Mouse (Mus musculus) layer of hippocampus, adult 9-11 months (tissue): ENCODE data around the gene Tprg.

ENCODE experiments used
- DNase-seq: peaks from one replicate; pipeline ENCODE4 v3.0.0; 2022

Tprg gene

DNA sequence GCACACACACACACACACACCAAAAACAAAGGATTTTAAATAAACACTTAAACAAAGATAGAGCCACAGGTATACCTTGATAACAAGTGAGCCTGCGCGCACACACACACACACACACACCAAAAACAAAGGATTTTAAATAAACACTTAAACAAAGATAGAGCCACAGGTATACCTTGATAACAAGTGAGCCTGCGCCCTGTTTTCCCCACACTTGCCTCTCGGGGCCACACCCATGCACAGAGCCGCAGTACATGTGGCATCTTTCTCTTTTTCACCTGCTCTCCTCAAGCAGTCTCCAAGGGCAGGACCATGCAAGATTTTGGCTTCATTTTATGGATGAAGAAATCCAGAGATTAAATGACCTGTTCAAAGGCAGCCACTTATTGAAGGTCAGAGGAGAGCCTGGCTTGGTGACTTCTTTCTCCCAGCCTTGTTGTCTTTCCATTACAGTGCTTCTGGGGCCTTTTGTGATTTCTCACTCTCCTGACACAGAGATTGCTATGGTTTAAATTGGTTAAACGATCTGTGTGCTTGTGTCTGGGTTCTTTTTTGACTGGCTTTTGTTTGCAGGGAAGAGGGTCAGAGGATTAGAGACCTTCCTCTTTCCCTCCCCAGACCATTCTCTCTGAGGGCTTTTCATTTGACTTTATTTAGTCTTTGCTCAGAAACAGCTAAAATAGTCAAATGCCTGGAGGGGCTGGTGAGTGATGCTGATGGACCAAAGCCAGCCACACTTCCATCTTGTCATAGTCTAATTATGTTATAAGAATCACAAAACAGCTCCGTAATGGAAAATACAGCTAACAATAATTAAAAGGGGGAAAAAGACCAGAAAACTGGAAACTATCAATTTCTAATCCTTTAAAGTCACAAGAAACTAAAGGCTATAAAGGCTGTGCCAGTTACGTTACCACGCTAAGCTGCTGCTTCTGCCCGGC, 46.9 kb downstream of the Tprg start:
- DNase-seq, result no peak

GRCm38 (mm10) chr16:25335058-25335703, 48.6 kb downstream of the Tprg start:
- no peak for DNase-seq

DNA sequence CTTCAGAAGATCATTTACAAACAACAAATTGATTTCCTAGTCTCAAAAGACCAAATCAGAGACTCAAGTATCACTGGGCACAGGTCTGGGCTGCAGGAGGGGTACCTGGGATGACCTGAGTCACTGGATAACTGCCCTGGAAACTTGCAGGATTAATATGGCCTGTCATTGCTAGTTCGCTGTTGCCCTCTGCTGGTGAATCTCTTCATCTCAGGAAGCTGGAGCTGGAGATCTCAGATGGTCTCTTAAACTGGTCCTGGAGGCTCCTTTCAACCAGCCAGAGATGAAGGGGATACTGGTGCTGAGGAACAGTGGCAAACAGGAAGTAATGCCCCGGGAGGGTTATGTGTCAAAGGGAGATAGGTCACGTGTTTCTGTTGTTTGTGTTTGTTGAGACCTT, 63.0 kb downstream of the Tprg start:
- DNase-seq, result peak; percentile 39

GRCm38 (mm10) chr16:25367834-25368233, 81.2 kb downstream of the Tprg start:
- no peak for DNase-seq

GRCm38 (mm10) chr16:25369984-25370412, 83.4 kb downstream of the Tprg start:
- no peak for DNase-seq

- no peak for DNase-seq
Measured at GRCm38 (mm10) chr16:25374121-25374520, 87.5 kb downstream of the Tprg start.

DNA sequence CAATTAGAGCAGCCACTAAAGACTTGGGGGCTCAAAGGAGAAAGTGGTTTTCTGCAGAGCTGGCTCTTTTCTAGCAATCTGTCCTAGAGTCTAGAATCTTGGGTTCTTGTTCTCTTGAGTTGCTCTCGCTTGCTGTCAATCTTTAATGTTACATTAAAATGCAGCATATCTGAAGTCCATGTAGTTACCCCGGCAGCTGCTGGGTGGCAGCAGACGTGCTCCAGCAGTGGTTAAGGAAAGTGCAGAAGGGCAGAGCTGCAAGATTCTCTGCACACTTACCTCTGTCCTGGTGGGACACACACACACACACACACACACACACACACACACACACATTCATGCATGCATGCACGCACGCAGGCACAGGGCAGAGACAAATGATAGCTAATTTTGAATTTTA, 88.2 kb downstream of the Tprg start:
- no peak for DNase-seq

- DNase-seq, result peak; percentile 67
Measured at GRCm38 (mm10) chr16:25376720-25377373, 90.2 kb downstream of the Tprg start.

DNA sequence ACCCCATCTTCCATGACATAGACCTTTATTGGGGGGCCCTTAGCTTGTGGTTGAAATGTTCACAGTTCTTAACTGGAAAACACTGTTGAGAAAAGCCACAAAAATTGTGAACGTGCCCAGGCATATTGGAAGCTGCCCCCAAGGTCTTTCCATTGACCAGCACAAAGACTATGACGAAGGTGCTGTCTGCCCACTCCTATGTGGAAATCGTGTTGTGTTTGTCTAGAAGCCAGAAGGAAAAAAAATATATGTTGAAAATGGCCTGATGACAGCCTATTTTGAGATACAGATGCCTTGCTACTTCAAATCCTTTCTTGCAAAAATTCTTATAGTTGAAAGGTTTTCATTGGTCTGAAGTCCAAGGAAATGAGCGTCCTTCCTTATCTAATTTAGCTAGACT, 91.1 kb downstream of the Tprg start:
- no peak for DNase-seq

GRCm38 (mm10) chr16:25385498-25386192, 99.0 kb downstream of the Tprg start:
- no peak for DNase-seq

DNA sequence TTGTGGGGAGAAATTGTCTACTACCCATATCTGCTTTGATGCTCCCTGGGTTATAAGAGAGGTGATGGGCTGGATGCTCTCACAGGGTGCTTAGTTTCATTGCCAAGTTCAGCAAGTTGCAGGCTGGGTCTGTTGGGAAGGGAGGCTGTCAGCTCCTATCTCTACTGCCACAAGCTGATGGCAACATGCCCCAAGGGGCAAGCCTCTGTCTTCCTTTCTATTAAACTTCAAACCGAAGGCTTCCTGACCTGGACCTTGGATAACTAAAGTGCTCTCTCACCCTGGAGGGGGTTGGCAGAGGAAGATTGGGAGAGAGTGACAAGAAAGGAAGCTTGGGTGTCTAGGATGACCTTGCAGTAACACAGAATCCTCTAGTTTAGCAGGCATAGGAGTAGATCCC, 108.1 kb downstream of the Tprg start:
- no peak for DNase-seq

DNA sequence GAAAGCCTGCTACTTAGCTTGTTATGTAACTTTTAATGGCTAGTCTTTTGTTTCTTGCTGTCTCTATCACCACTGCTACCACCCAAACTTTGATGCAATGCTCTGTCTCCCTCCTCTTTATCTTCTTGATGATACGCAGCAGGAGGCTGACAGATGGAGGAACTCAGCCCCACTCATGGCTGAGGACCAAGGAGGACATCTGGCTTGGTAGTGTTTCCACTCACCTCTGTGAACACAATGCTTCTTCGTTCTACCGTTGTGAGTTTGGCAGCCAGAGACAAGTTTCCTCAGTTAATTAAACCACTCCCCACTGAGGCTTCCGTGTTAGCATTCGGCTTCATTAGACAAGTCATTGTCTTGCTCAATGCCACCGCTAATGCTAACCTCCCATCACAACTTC, 117.5 kb downstream of the Tprg start:
- no peak for DNase-seq

GRCm38 (mm10) chr16:25407204-25407886, 120.7 kb downstream of the Tprg start:
- DNase-seq, result no peak

DNA sequence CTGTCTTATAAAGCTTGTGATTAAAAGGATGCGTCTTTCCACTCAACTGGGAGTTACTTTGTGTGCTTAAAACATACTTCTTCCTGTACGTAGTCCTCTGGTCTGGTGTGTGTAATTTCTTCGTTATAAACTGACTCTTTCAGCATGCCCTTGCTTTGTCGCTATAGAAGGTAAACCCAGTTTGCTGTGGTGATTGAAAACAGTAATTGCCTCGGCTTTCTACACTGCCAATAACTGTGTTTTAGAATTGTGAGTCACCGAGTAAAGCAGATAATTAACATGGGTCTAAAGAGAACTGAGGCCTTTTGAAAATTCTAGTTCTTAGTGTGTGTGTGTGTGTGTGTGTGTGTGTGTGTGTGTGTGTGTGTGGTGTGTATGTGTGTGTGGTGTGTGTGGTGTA, 121.4 kb downstream of the Tprg start:
- DNase-seq, result no peak

DNA sequence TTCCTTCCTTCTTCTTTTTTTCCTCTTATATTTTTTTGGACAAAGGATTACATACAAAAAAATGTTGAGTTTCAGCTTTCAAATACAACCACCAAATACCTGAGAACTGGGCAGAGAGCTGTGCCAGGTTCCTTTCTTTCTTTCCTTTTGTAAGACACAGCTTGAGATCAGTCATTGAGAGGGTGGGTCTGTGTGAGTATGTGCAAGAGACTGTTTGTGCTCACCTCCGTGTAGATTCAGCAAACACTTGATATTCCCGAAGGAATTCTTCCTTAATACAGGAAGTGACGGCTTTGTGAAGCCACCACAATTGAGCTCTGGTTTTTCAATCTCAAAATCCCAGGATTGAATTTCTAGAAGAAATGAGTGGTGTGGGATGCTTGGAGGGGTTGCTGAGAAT, 124.7 kb downstream of the Tprg start:
- DNase-seq, result no peak

DNA sequence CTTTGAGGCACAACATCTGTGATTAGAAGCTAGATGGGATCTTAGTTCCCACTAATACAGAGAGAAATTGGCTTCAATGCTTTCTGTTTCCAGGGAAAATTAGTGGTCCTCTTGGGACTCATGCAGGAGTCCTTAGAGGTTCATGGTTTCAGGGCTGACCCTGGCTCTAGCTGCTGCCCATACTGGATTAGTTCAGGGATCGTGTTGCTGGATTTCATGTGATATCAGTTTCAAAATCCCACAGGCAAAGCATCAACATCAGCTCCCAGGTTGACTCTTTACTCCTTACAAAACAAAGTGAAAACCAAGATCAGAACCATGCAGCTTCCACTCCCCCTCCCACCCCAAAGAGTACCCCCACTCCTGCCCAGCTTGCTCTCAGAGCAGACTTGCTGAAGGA, 127.3 kb downstream of the Tprg start:
- no peak for DNase-seq

GRCm38 (mm10) chr16:25415186-25415585, 128.6 kb downstream of the Tprg start:
- no peak for DNase-seq

- DNase-seq, result no peak
Measured at GRCm38 (mm10) chr16:25417875-25418630, 131.4 kb downstream of the Tprg start.

- DNase-seq, result no peak
Measured at GRCm38 (mm10) chr16:25422997-25423396, 136.4 kb downstream of the Tprg start.

DNA sequence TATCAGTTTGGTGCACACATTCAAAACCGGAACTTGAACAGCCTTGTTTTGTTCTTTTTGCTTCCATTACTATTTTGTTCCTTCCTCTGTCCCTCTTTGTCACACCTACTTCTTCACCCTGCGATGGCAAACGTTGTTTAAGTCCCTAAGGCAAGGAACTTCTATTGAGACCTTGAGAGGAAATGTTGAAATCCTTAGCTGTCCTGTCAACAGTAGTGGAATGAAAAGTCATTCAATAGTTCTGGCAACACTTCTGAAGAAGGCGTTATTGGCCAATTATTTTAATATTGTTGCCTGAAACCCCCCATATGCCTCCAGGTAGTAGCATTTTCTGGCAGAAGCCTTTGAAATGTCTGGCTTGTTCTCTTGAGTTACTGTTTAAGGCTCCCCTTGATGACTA, 137.4 kb downstream of the Tprg start:
- DNase-seq, result no peak

- DNase-seq, result no peak
Measured at GRCm38 (mm10) chr16:25424915-25425314, 138.3 kb downstream of the Tprg start.

DNA sequence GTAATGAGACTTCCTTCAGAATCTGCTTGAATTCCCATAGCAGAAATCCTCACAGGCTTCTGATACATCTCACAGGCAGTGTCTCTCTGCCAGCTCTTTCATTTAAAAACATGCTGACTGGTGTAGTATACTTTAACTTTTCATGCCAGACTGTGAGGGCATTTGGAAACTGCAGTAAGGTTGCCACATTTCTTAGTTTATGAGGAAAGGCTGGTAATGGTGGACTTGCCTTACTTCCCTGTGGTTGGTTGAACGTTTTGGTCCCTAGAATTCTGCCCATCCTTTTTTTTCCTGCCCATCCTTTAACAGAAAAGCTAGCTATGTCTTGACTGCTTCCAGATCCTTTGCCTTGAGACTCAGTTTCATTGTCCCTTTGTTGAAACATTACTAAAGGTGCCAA, 138.8 kb downstream of the Tprg start:
- DNase-seq, result no peak
